ENCODE assay signal across 8 mouse cellular contexts in the genomic region with DNA sequence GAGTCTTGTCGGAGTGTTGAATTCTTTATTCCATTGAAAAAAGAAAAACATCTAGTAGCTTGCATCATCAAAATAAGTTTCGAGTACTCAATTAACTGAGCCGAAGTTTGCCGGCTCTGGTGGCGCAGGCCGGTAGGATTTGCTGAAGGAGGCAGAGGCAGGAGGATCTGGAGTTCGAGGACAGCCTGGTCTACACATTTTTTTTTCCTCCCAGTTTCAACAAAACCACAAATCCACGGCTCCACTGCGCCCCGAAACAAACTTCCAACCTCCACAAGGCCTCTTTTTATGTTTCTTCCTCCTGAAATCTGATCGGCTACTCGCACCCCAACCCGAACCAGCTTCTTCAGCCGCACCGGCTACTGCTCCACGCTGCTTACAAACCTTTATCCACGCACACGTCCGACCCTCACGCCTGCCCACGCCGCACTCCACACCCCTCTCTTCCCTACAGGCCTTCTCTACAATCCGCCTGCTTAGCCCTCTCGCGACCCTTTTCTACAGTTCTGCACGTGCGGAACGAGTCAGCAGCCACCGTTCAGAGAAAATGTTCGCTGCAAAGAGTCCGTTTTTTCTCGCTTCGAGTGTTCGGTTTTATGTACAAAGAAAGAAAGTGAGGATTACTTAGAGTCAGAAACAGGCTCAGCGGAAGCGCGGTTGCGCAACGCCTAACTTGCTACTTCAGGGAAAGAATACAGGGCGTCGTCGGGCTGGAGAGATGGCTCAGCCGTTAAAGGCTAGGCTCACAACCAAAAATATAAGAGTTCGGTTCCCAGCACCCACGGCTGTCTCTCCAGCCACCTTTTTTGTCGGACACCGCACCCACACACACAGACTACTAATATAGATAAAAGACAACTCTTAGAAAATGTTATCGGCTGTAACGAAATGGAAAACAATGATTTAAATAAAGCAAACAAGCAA. TPM values are rescaled to one million over a fixed set of nuclear protein-coding genes. Genes with fewer than 3 reads are reported as not detected.
DNase-seq lines count a peak whose midpoint lies in the region; ATAC-seq and TF ChIP-seq lines count a peak whose summit lies in the region.

No protein-coding gene starts in this region.

- H3K27ac ChIP-seq in heart, embryonic 11.5 days (ENCODE audit: low read depth, low read length): peak overlapping the region; percentile 89
- H3K27ac ChIP-seq in kidney, embryonic 16.5 days (ENCODE audit: low read length): peak overlapping the region; percentile 90
- H3K27ac ChIP-seq in liver, adult 2 months (replicated peaks; ENCODE audit: insufficient read depth, low read depth, low read length): peak overlapping the region; percentile 77

- no peaks in the 10 kb centered on the region for H3K36me3 ChIP-seq in heart, embryonic 11.5 days (ENCODE audit: control insufficient read depth, insufficient read depth, low read length)
- H3K36me3 ChIP-seq in kidney, embryonic 16.5 days (ENCODE audit: insufficient read depth, low read length): no peaks in the 10 kb centered on the region
- H3K36me3 ChIP-seq in liver, adult 2 months (ENCODE audit: control insufficient read depth, insufficient read depth, low read length): no peaks in the 10 kb centered on the region
- H3K36me3 ChIP-seq in splenic B cell, adult 2 months (ENCODE audit: control insufficient read depth, insufficient read depth, low read length, poor library complexity, severe bottlenecking): no peaks in the 10 kb centered on the region

- whole genome bisulfite sequencing in heart, embryonic 11.5 days (ENCODE audit: insufficient replicate concordance): under 1% methylated on average over 49 of the region's 49 CpGs
- WGBS in kidney, embryonic 16.5 days: under 1% methylated on average over 49 of the region's 49 CpGs
- under 1% methylated on average over 49 of the region's 49 CpGs for WGBS in liver, adult 2 months

- H3K4me3 ChIP-seq in heart, embryonic 11.5 days (ENCODE audit: low read depth, low read length): peak overlapping the region; percentile 85
- peak overlapping the region; percentile 62 for H3K4me3 ChIP-seq in kidney, embryonic 16.5 days (ENCODE audit: low read length)
- H3K4me3 ChIP-seq in liver, adult 2 months (ENCODE audit: insufficient read depth, low read depth, low read length): peak overlapping the region; percentile 86

- H3K79me2 ChIP-seq in liver, adult 2 months (ENCODE audit: control insufficient read depth, insufficient read depth, low read length): no peaks in the 10 kb centered on the region

- peak; percentile 93 for DNase-seq in CD4-positive helper T cell, adult 2 months (ENCODE audit: low read depth, low spot score)
- DNase-seq in brain, embryonic 14.5 days (ENCODE audit: low read depth): peak; percentile 95
- peak; percentile 86 for DNase-seq in liver, adult 2 months (ENCODE audit: extremely low read depth, low read depth, low spot score)
- DNase-seq in naive thymus-derived CD4-positive, alpha-beta T cell, adult 2 months (ENCODE audit: low read depth): peak; percentile 97
- peak; percentile 95 for DNase-seq in splenic B cell, adult 2 months (ENCODE audit: low read depth, low spot score)

- H3K4me2 ChIP-seq in heart, embryonic 11.5 days: peak overlapping the region; percentile 82
- H3K4me2 ChIP-seq in kidney, embryonic 16.5 days (replicated peaks; ENCODE audit: low read depth, low read length): peak overlapping the region; percentile 56

- TF ChIP-seq POLR2A in brain, embryonic 14.5 days (IDR thresholded peaks at IDR 0.05; ENCODE audit: borderline replicate concordance, extremely low read depth, insufficient read depth, insufficient read length, poor library complexity, severe bottlenecking): no peak
- TF ChIP-seq POLR2A in liver, adult 2 months (IDR thresholded peaks at IDR 0.05; ENCODE audit: extremely low read depth, insufficient read depth, low read length): no peak

- no peaks in the 10 kb centered on the region for H3K9me3 ChIP-seq in heart, embryonic 11.5 days (replicated peaks; ENCODE audit: control insufficient read depth, low read length)
- H3K9me3 ChIP-seq in kidney, embryonic 16.5 days (ENCODE audit: low read length): no peaks in the 10 kb centered on the region

- ATAC-seq in erythroblast, adult 5-6 weeks (replicated peaks; ENCODE audit: low FRiP score, poor library complexity, severe bottlenecking): peak; percentile 51
- peak; percentile 74 for ATAC-seq in heart, embryonic 11.5 days (replicated peaks; ENCODE audit: insufficient number of reproducible peaks, low FRiP score, low TSS enrichment)
- ATAC-seq in kidney, embryonic 16.5 days (ENCODE audit: low FRiP score, low TSS enrichment): peak; percentile 82

- TF ChIP-seq CTCF in brain, embryonic 14.5 days (IDR thresholded peaks at IDR 0.05; ENCODE audit: borderline replicate concordance, extremely low read depth, insufficient read depth, insufficient read length): no peak
- no peak for TF ChIP-seq CTCF in liver, adult 2 months (IDR thresholded peaks at IDR 0.05; ENCODE audit: low read depth, low read length)

- H3K27me3 ChIP-seq in heart, embryonic 11.5 days (ENCODE audit: control insufficient read depth, insufficient read depth, low read length): no peaks in the 10 kb centered on the region
- no peaks in the 10 kb centered on the region for H3K27me3 ChIP-seq in kidney, embryonic 16.5 days (ENCODE audit: insufficient read depth, low read length)
- H3K27me3 ChIP-seq in liver, adult 2 months (ENCODE audit: control insufficient read depth, insufficient read depth, low read length): no peaks in the 10 kb centered on the region
- no peaks in the 10 kb centered on the region for H3K27me3 ChIP-seq in splenic B cell, adult 2 months (ENCODE audit: control insufficient read depth, insufficient read depth, low read length, poor library complexity, severe bottlenecking)

- peak overlapping the region; percentile 93 for H3K9ac ChIP-seq in heart, embryonic 11.5 days (ENCODE audit: low read depth, low read length)
- H3K9ac ChIP-seq in kidney, embryonic 16.5 days (replicated peaks; ENCODE audit: low read length): peak overlapping the region; percentile 72
- peak overlapping the region; percentile 87 for H3K9ac ChIP-seq in liver, adult 2 months (ENCODE audit: low read depth, low read length)

- peaks cover 3% of the 10 kb centered on the region; the same call in 1 of the 2 replicates for H3K4me1 ChIP-seq in heart, embryonic 11.5 days (ENCODE audit: control insufficient read depth, insufficient read depth, low read length)
- peaks cover 13% of the 10 kb centered on the region for H3K4me1 ChIP-seq in kidney, embryonic 16.5 days (ENCODE audit: insufficient read depth, low read length)
- peaks cover 6% of the 10 kb centered on the region; the same call in 1 of the 2 replicates for H3K4me1 ChIP-seq in liver, adult 2 months (ENCODE audit: control insufficient read depth, insufficient read depth, low read length)

RNA-seq across cellular contexts. Expression of gene Klrb1b, which starts 12.5 kb away (rescaled TPM):
- polyA plus RNA-seq in brain, embryonic 14.5 days (2012; rRNA removed): 0.05 TPM in 1 of 2 replicates, not detected in the other
- 2.1 TPM in 1 of 2 replicates, not detected in the other for total RNA-seq in erythroblast, adult 5-6 weeks (2015; ENCODE audit: low replicate concordance)
- 0.94 TPM in 1 of 2 replicates, not detected in the other for total RNA-seq in erythroblast, adult 5-6 weeks (2017; ENCODE audit: low replicate concordance)
- polyA plus RNA-seq in heart, embryonic 11.5 days (2014; fragmentation: Nextera tagmentation; extraction: Ambion mirVana): not detected in 2 replicates
- 0.36 TPM in 1 of 2 replicates, not detected in the other for polyA plus RNA-seq in kidney, embryonic 16.5 days (2015; fragmentation: Nextera tagmentation; extraction: Ambion mirVana)
- total RNA-seq in liver, adult 2 months (2014; rRNA removed): 0.07 and 0.09 TPM in 2 replicates
- not detected in 2 replicates for polyA plus RNA-seq in liver, adult 2 months (2012; rRNA removed)

RNA-seq across cellular contexts. Expression of gene Gm44511, which starts 12.5 kb away (rescaled TPM):
- polyA plus RNA-seq in brain, embryonic 14.5 days (2012; rRNA removed): not detected in 2 replicates
- total RNA-seq in erythroblast, adult 5-6 weeks (2015; ENCODE audit: low replicate concordance): 1.7 and 3.8 TPM in 2 replicates
- total RNA-seq in erythroblast, adult 5-6 weeks (2017; ENCODE audit: low replicate concordance): not detected in 2 replicates
- polyA plus RNA-seq in heart, embryonic 11.5 days (2014; fragmentation: Nextera tagmentation; extraction: Ambion mirVana): not detected in 2 replicates
- polyA plus RNA-seq in kidney, embryonic 16.5 days (2015; fragmentation: Nextera tagmentation; extraction: Ambion mirVana): not detected in 2 replicates
- total RNA-seq in liver, adult 2 months (2014; rRNA removed): 0.37 TPM in 1 of 2 replicates, not detected in the other
- not detected in 2 replicates for polyA plus RNA-seq in liver, adult 2 months (2012; rRNA removed)

RNA-seq across cellular contexts. Expression of gene Clec2i, which starts 48.8 kb away (rescaled TPM):
- polyA plus RNA-seq in brain, embryonic 14.5 days (2012; rRNA removed): not detected in 2 replicates
- 2.7 and 5.4 TPM in 2 replicates for total RNA-seq in erythroblast, adult 5-6 weeks (2015; ENCODE audit: low replicate concordance)
- total RNA-seq in erythroblast, adult 5-6 weeks (2017; ENCODE audit: low replicate concordance): 3.8 and 4.0 TPM in 2 replicates
- not detected in 2 replicates for polyA plus RNA-seq in heart, embryonic 11.5 days (2014; fragmentation: Nextera tagmentation; extraction: Ambion mirVana)
- polyA plus RNA-seq in kidney, embryonic 16.5 days (2015; fragmentation: Nextera tagmentation; extraction: Ambion mirVana): 0.12 TPM in 1 of 2 replicates, not detected in the other
- 0.60 and 0.65 TPM in 2 replicates for total RNA-seq in liver, adult 2 months (2014; rRNA removed)
- 0.07 and 0.10 TPM in 2 replicates for polyA plus RNA-seq in liver, adult 2 months (2012; rRNA removed)

RNA-seq across cellular contexts. Expression of gene Klrb1c, which starts 49.6 kb away (rescaled TPM):
- polyA plus RNA-seq in brain, embryonic 14.5 days (2012; rRNA removed): 0.05 and 0.07 TPM in 2 replicates
- not detected in 2 replicates for total RNA-seq in erythroblast, adult 5-6 weeks (2015; ENCODE audit: low replicate concordance)
- 0.68 and 1.8 TPM in 2 replicates for total RNA-seq in erythroblast, adult 5-6 weeks (2017; ENCODE audit: low replicate concordance)
- not detected in 2 replicates for polyA plus RNA-seq in heart, embryonic 11.5 days (2014; fragmentation: Nextera tagmentation; extraction: Ambion mirVana)
- 0.06 and 0.30 TPM in 2 replicates for polyA plus RNA-seq in kidney, embryonic 16.5 days (2015; fragmentation: Nextera tagmentation; extraction: Ambion mirVana)
- 0.74 and 1.1 TPM in 2 replicates for total RNA-seq in liver, adult 2 months (2014; rRNA removed)
- 0.13 and 0.17 TPM in 2 replicates for polyA plus RNA-seq in liver, adult 2 months (2012; rRNA removed)

RNA-seq across cellular contexts. Expression of gene BC035044, which starts 52.3 kb away (rescaled TPM):
- 0.30 and 0.49 TPM in 2 replicates for polyA plus RNA-seq in brain, embryonic 14.5 days (2012; rRNA removed)
- total RNA-seq in erythroblast, adult 5-6 weeks (2015; ENCODE audit: low replicate concordance): 11.3 and 24.5 TPM in 2 replicates
- total RNA-seq in erythroblast, adult 5-6 weeks (2017; ENCODE audit: low replicate concordance): 14.5 and 19.4 TPM in 2 replicates
- 0.69 and 0.73 TPM in 2 replicates for polyA plus RNA-seq in heart, embryonic 11.5 days (2014; fragmentation: Nextera tagmentation; extraction: Ambion mirVana)
- 0.65 and 0.87 TPM in 2 replicates for polyA plus RNA-seq in kidney, embryonic 16.5 days (2015; fragmentation: Nextera tagmentation; extraction: Ambion mirVana)
- 1.1 and 3.3 TPM in 2 replicates for total RNA-seq in liver, adult 2 months (2014; rRNA removed)
- polyA plus RNA-seq in liver, adult 2 months (2012; rRNA removed): 0.15 and 0.31 TPM in 2 replicates

Comparison
In these comparisons a context has a peak if more than half of its experiments do, and no peak if none do; other contexts are left out.
1. Peak in every context shown above with its lines: DNase-seq, ATAC-seq, H3K4me3 ChIP-seq and H3K27ac ChIP-seq.